Mouse (Mus musculus): ENCODE data around the gene Mrpl42.

- TF ChIP-seq CTCF (IDR thresholded peaks at IDR 0.05; ENCODE audit: low read depth, low read length) (no peak), GATA1 (IDR thresholded peaks at IDR 0.05; ENCODE audit: borderline replicate concordance, low read length) (no peak)
Measured at GRCm38 (mm10) chr10:95533382-95533781, 31.6 kb upstream of the Mrpl42 start.
